Mouse (Mus musculus): ENCODE results near the gene Tmem74b. TPM values are rescaled to one million over a fixed set of nuclear protein-coding genes. Genes with fewer than 3 reads are reported as not detected.
A peak's percentile ranks its signal among the peaks of the same experiment; 100 is the strongest.

Gene Tmem74b
- total RNA-seq, 2 experiments from 2014 or later, result 1.1 to 3.7 TPM

DNA sequence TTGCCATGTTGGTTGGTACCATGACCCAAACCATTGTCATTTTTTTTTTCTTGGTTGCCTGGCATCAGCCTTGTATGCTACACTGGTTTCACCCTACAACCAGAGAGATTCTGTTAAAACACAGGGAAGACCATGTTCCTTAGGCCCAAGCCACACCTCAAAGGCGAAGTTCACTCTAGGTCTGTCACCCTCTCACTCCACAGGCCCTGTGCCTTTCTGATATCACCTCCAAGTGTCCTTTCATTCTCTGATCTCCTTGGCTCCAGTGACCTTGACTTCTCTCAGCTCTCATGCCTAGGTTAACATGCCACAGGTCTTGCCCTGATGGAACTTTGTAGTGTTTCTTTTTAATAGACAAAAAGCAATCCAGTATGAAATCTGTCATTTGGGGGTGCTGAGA lies 40.3 kb downstream of the Tmem74b start:
- no peak for DNase-seq

DNA sequence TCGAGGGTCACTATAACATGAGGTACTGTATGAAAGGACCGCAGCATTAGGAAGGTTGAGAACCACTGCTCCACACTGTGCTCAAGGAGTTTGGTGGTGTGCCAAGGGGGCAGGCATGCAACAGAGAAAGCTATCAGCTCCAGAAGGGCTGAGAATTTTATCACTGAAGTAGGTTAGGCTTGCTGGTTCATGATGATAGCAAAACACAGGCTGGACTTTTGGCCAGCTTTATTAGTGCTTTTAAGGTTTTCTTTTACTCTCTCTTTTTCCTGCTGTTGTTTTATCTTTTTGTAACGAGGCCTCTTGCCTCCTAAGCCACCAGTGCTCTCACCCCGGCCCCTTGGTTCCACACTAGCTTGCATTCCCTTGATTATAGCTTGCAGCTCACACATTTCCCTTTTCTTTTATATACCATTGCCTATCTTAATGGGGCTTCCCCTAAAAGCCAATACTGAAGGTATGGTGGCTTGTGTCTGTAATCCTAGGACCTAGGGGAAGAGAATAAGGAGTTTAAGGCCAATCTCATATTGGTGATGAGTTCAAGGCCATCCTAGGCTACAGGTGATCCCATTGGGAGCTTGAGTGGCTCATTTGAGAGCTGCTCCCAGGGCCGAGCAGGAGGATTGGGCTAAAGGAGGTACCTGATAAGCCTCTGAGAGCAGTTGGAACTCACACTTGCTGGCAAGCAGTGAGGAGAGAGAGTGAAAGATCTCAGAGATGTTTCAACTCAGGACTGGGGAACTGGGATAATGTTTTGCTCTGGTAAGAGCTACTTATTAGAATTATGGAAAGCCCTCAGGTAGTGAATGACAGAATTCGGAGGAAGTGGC lies 41.3 kb downstream of the Tmem74b start:
- no peak for DNase-seq

DNA sequence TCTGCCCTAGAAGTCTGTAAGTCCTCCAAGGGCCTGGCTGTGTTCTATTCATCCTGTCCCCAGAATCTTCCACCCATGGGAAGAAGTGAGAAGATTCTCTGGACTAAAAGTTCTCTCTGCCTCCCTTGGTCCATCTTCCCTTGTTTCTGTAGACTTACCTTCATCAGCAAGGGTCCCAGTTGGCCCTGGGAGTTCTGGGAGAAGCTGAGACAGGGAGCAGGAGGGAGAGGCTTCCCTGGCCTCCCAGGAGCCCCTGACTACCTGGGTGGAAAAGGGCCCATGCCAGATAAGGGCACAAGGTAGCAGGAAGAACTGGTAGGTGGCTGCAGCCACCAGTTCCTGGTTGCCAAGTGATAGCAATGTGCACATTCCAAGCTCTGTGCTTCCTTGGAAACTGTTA lies 42.0 kb downstream of the Tmem74b start, which contains the start of gene Psmf1:
Gene Psmf1, minus strand, starts transcription at position 342 of the 400 bp plus-strand sequence.
- DNase-seq, result no peak

DNA sequence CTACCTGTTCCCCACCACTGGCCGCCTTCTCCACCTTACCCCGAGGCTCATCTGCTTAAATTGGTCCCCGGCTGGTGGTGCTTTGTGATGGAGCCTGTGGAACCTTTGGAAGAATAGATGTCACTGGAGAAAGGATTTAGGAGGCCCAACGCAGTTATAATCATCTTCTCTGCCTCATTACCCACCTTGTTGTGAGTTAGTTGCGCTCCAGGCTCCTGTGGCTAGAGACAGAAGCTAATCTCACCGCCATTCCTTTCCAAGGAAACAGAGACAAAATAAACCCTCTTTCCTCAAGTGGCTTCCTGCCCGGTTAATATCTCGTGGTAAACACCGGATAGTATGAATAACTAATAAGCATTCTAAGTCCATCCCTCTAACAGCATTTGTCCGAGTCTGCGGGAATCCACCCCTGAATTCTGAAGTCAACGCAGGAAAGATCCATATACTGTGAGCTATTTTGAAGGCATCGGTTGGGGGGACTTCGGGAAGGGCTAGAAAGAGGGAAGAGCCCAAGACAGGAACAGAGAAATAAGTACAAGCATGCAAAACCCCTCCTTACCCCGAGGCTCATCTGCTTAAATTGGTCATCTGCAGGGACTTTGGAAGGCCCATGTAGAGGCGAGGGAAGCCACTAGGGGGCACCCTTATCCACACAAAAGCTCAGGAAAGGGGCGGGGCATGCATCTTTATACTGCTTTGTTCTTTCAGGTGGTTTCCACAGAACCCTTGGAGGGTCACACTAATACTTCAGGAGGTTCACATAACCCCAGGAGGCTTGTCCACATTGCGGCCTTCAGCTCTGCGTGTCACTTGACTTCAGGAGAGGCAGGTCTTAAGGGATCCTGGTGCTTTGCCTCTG lies 46.3 kb downstream of the Tmem74b start:
- peak; percentile 83 for DNase-seq

DNA sequence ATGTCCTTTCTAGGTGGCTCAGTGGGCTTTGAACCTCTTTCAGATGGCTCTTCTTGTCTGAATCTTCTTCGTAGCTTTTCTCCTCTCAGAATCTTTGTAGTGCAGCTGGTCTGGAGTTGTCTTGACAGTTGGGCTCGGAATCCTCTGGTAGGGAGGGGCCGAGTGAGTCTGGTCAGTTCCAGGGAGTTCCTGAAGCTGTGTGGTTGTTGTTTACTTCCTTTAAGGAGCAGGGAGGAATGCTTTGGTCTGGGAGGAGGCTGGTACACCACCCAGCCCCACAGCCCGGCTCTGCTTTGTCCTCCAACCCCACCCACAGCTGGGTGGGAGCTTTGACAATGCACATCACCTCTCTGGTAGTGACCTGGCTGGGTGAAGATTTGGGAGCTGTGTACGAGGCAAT lies 49.5 kb downstream of the Tmem74b start:
- no peak for DNase-seq

DNA sequence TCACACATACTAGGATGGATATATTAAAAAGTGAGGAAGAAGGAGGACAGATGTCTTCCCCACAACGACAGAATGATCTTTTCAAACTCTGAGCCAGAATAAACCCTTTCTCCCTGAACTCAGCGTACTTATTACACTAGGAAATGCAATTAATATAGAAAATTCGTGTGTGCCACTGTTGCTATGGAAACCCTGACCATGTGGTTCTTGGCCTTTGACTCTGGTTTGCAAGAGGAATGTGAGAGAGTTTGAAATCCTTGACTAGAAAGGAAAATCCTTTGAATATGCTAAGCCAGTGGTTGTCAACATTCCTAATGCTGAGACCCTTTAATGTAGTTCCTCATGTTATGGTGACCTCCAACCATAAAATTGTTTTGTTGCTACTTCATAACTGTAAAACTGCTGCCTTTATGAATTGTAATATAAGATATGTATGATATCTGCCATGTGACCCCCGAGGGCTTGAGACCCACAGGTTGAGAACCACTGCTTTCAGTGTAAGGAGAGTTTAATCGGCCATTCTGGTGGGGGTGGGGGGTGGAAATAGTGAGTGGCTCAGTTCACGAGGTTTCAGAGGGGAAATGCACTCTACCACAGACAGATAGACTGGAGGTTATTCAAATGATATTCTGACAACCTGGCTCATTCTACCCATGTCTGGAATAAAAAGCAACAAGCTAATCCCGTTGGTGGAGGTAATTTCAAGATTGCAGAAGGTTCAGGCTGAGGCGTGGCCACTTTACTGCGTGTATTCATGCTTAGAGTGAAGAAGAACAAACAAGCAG lies 54.7 kb downstream of the Tmem74b start:
- no peak for DNase-seq

DNA sequence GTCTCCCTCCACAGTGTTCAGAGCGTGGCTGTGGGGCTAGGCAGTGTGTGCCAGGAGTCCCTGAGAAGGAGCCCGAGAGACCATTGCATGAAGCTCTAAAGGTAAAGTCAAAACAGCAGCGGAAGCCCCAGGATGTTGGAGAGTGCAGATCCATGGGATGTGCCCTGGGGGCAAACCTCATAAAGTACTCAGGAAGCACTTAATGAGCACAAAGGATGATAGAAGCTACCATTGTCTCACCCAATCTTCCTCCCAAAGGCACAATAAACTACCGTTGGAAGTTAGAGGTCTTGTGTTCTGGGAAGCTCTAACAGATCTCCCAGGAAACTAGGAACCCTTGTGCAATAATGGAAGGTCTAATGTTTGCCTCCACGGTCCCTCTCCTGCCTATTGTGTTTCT lies 55.6 kb downstream of the Tmem74b start:
- no peak for DNase-seq

DNA sequence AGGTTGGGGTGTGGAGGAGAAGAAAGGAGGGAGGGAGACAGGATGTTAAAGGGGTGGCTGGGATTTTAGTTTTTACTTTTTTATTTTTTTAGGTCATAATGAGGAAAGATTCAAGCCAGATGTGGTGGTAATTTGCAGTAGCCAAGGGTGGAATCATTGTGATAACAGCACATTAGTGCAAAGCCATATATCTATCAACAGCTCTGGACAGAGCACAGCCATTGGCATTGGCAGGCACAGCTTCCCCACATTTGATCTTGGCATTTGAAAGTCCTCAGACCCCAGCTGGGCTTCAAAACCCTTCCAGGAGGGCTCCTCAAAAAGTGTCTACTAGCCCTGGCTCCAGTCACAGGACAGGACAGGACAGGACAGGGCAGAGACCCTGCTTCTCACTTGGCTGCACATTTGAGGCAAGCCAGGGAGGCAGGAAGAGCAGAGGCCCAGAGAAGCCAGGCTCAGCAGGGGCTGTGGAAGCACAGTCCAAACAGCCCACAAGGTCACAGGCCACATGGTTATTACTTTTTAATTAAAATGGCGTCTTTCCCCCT lies 57.1 kb downstream of the Tmem74b start:
- DNase-seq, result no peak

Other genes with a start within 250 kb of the Tmem74b start
- not detected for gene 4921509C19Rik, start 225.9 kb upstream of the Tmem74b start, total RNA-seq (2021)
- gene Nsfl1c, start 207.8 kb upstream of the Tmem74b start, total RNA-seq (2021), result 100 to 1,000 TPM; 100 to 114 TPM
- 100 to 1,000 TPM; 265 to 283 TPM for gene Fkbp1a, start 159.5 kb upstream of the Tmem74b start, total RNA-seq (2021)
- gene Sdcbp2, start 129.4 kb upstream of the Tmem74b start, total RNA-seq (2021), result 1 to 10 TPM; 2.2 to 2.3 TPM
- 1 to 10 TPM; 6.2 to 9.1 TPM for gene Snph, start 69.4 kb upstream of the Tmem74b start, total RNA-seq (2021)
- not detected for gene Rad21l, start 33.5 kb upstream of the Tmem74b start, total RNA-seq (2021)
- 10 to 100 TPM; 37.2 to 40.5 TPM for gene Psmf1, start 42.2 kb downstream of the Tmem74b start, total RNA-seq (2021)
- gene Rspo4, start 140.9 kb downstream of the Tmem74b start, total RNA-seq (2021), result not detected
- under 1 TPM in 1 of 2 experiments, not detected in 1; 0.51 TPM for gene Angpt4, start 209.2 kb downstream of the Tmem74b start, total RNA-seq (2021)

Measured in adrenal gland, postnatal 10 days (tissue).